Mouse (Mus musculus) cerebellum, adult 2 months (tissue): ENCODE measurements around the gene Tenm1. TPM values are rescaled to one million over a fixed set of nuclear protein-coding genes. Genes with fewer than 3 reads are reported as not detected.

Experiments used
- DNase-seq, 2 experiments: peaks; one replicate each; pipeline ENCODE4 v3.0.0; 2021
- H3K27ac ChIP-seq: fragments of 200-500 bp; 2 replicates; pipeline ENCODE4 v1.5.1; 2012; ENCODE audit warnings: low read length, control low read depth, inconsistent platforms; ENCODE audit not compliant: insufficient read depth
- H3K27me3 ChIP-seq: fragments of 200-500 bp; 2 replicates; pipeline ENCODE4 v1.6.1; 2012; ENCODE audit warnings: inconsistent platforms, mild to moderate bottlenecking, low read length, moderate library complexity; ENCODE audit not compliant: control insufficient read depth, insufficient read depth
- H3K4me1 ChIP-seq: fragments of 200-500 bp; 2 replicates; pipeline ENCODE4 v1.6.1; 2011; ENCODE audit warnings: low read length; ENCODE audit not compliant: control insufficient read depth, insufficient read depth
- H3K4me3 ChIP-seq: fragments of 200-500 bp; replicated peaks from 2 replicates; pipeline ENCODE3; 2011; ENCODE audit warnings: mild to moderate bottlenecking, low read depth, low read length, control low read depth; ENCODE audit not compliant: insufficient read depth
- CTCF ChIP-seq: fragments of 200-500 bp; IDR thresholded peaks from 2 replicates; pipeline ENCODE4 v1.5.1; 2011; ENCODE audit warnings: low read depth, mild to moderate bottlenecking, control low read depth, low read length, moderate library complexity, borderline replicate concordance; ENCODE audit not compliant: insufficient read depth
- POLR2A ChIP-seq: fragments of 200-500 bp; IDR thresholded peaks from 2 replicates; pipeline ENCODE4 v1.6.1; 2011; ENCODE audit warnings: low read length, control low read depth, borderline replicate concordance; ENCODE audit not compliant: insufficient read depth
- WGBS: fragments of 180-500 bp; shearing (Covaris S2); methylation state at CpG from one replicate; pipeline ENCODE4 v1.1.7; 2018; 5-methylcytosine and 5-hydroxymethylcytosine counted together
- polyA plus RNA-seq: library from polyadenylated mRNA; depleted of rRNA; stranded (reverse); fragments of >200 nt; gene quantifications from 2 replicates; pipeline ENCODE4 v1.2.3, GENCODE M21; 2012

The Tenm1 gene
- polyA plus RNA-seq, 1 experiment: 46.4 TPM

GRCm38 (mm10) chrX:43151561-43151960, 277.4 kb downstream of the Tenm1 start:
- no peaks in the 10 kb centered on the region for H3K4me1 ChIP-seq
- peak in 1 of 2 experiments; percentile 53 for DNase-seq
- H3K27me3 ChIP-seq: no peaks in the 10 kb centered on the region
- TF ChIP-seq CTCF (no peak), POLR2A (no peak)
- no peak overlapping the region for H3K27ac ChIP-seq
- no peak overlapping the region for H3K4me3 ChIP-seq
- WGBS: 36% methylated on average over 3 of the region's 3 CpGs

- no peaks in the 10 kb centered on the region for H3K4me1 ChIP-seq
- no peak for TF ChIP-seq POLR2A
- no peak for TF ChIP-seq CTCF
- peak in 1 of 2 experiments; percentile 82 for DNase-seq
- no peak overlapping the region for H3K4me3 ChIP-seq
- H3K27ac ChIP-seq: no peak overlapping the region
- no peaks in the 10 kb centered on the region for H3K27me3 ChIP-seq
- WGBS: 8% methylated on average over 2 of the region's 2 CpGs
Measured at GRCm38 (mm10) chrX:43129696-43130095, 299.2 kb downstream of the Tenm1 start.

- peak; percentile 79 to 92 for DNase-seq
- no peaks in the 10 kb centered on the region for H3K27me3 ChIP-seq
- peak overlapping the region; percentile 53; the same call in 1 of the 2 replicates for H3K27ac ChIP-seq
- no peak overlapping the region for H3K4me3 ChIP-seq
- TF ChIP-seq CTCF (no peak), POLR2A (no peak)
- H3K4me1 ChIP-seq: no peaks in the 10 kb centered on the region
- WGBS: 18% methylated on average over 1 of the region's 1 CpGs
Measured at GRCm38 (mm10) chrX:43122491-43122890, 306.4 kb downstream of the Tenm1 start.

GRCm38 (mm10) chrX:43122001-43122400, 306.9 kb downstream of the Tenm1 start:
- peak overlapping the region; percentile 59; the same call in 1 of the 2 replicates for H3K27ac ChIP-seq
- DNase-seq: peak; percentile 29 to 64
- no peak overlapping the region for H3K4me3 ChIP-seq
- H3K4me1 ChIP-seq: no peaks in the 10 kb centered on the region
- no peaks in the 10 kb centered on the region for H3K27me3 ChIP-seq
- TF ChIP-seq CTCF (no peak), POLR2A (no peak)
- WGBS: 9% methylated on average over 1 of the region's 1 CpGs

- no peak for TF ChIP-seq POLR2A
- TF ChIP-seq CTCF: no peak
- 80% methylated on average over 2 of the region's 2 CpGs for WGBS
Measured at GRCm38 (mm10) chrX:42986100-42986499, 442.8 kb downstream of the Tenm1 start.

GRCm38 (mm10) chrX:42973562-42973961, 455.4 kb downstream of the Tenm1 start:
- H3K4me3 ChIP-seq: no peak overlapping the region
- no peaks in the 10 kb centered on the region for H3K27me3 ChIP-seq
- no peaks in the 10 kb centered on the region for H3K4me1 ChIP-seq
- no peak overlapping the region for H3K27ac ChIP-seq
- 11% methylated on average over 1 of the region's 1 CpGs for WGBS
- TF ChIP-seq POLR2A (no peak), CTCF (no peak; the same call in 1 of the 2 replicates)
- DNase-seq: no peak

More at GRCm38 (mm10) chrX:42986100-42986499, 442.8 kb downstream of the Tenm1 start:
- DNase-seq: no peak
- Histone ChIP-seq H3K27me3 (no peaks in the 10 kb centered on the region), H3K27ac (no peak overlapping the region), H3K4me1 (no peaks in the 10 kb centered on the region), H3K4me3 (no peak overlapping the region)

- DNase-seq: no peak
- WGBS: 17% methylated on average over 5 of the region's 5 CpGs
- Histone ChIP-seq H3K4me1 (no peaks in the 10 kb centered on the region), H3K27ac (no peak overlapping the region), H3K4me3 (no peak overlapping the region), H3K27me3 (no peaks in the 10 kb centered on the region)
- TF ChIP-seq POLR2A (no peak), CTCF (no peak)
Measured at GRCm38 (mm10) chrX:42967611-42968010, 461.3 kb downstream of the Tenm1 start.

- Histone ChIP-seq H3K4me3 (no peak overlapping the region), H3K27ac (no peak overlapping the region), H3K4me1 (no peaks in the 10 kb centered on the region), H3K27me3 (no peaks in the 10 kb centered on the region)
- TF ChIP-seq POLR2A (no peak), CTCF (no peak)
- 83% methylated on average over 1 of the region's 1 CpGs for WGBS
- DNase-seq: peak in 1 of 2 experiments; percentile 15
Measured at GRCm38 (mm10) chrX:42861731-42862130, 567.2 kb downstream of the Tenm1 start.

GRCm38 (mm10) chrX:42781566-42781965, 647.4 kb downstream of the Tenm1 start:
- H3K27me3 ChIP-seq: no peaks in the 10 kb centered on the region
- no peak for TF ChIP-seq POLR2A
- TF ChIP-seq CTCF: no peak
- H3K27ac ChIP-seq: no peak overlapping the region
- no peak overlapping the region for H3K4me3 ChIP-seq
- DNase-seq: no peak
- H3K4me1 ChIP-seq: no peaks in the 10 kb centered on the region
- 11% methylated on average over 4 of the region's 4 CpGs for WGBS
